Mouse (Mus musculus) adrenal gland, adult 2 months (tissue): ENCODE results near the gene Adat3. TPM values are rescaled to one million over a fixed set of nuclear protein-coding genes. Genes with fewer than 3 reads are reported as not detected.
A peak's percentile ranks its signal among the peaks of the same experiment; 100 is the strongest.

Experiments
- DNase-seq: peaks from one replicate; pipeline ENCODE4 v3.0.0; 2021
- long read RNA-seq: library from polyadenylated mRNA; stranded (forward); transcript quantifications from one replicate; pipeline ENCODE4 v2.0.0, GENCODE M21; 2021
- polyA plus RNA-seq: library from polyadenylated mRNA; depleted of rRNA; stranded (reverse); fragments of >200 nt; gene quantifications from 2 replicates; pipeline ENCODE4 v1.2.3, GENCODE M21; 2012; rRNA removed
- total RNA-seq, 2 experiments: library from RNA; stranded (reverse); gene quantifications; 2 replicates each; pipeline ENCODE4 v1.2.3; 2021

The Adat3 gene
- total RNA-seq (1 to 10 TPM; 2.0 to 4.0 TPM), polyA plus RNA-seq (31.5 and 33.0 TPM in 2 replicates)
- long read RNA-seq, partial matches to known transcripts: 0 of 2 reads
- long read RNA-seq, other reads (novel, unspliced or antisense): 0 of 2 reads

DNA sequence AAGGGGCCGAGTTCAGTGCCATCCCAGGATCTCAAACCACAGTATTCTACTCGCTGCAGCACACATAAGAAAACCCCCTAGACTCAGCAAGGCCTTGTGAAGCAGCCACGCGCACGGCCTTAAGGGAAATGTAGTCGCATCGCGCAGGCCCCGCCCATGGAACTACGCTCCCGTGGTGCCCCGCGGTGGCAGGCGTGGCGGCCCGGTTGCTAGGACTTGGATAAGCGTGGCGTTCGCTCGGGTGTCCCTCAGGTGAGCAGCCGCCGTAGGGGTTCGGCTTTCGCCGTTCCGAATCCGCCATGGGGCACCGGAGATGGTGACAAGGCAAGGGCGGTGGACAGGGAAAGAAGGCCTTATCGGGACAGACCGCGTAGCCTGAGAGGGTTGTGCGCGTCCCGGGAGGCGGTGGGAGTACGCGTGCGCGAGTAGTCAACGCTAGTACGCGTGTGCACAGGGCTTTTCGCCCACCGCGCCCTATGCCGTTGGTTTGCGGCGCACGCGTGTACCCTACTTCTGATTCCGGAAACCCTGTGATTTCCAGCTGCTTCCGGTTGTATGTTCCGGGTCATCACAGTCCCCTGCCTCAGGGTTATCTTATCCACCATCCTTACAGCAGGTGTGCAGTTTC lies at the start of gene Adat3, which contains the start of gene Scamp4:
Gene Adat3, plus strand, starts transcription at position 183 of the 628 bp plus-strand sequence.
Gene Scamp4, plus strand, starts transcription at position 175 of the 628 bp plus-strand sequence.
- DNase-seq: peak; percentile 97

DNA sequence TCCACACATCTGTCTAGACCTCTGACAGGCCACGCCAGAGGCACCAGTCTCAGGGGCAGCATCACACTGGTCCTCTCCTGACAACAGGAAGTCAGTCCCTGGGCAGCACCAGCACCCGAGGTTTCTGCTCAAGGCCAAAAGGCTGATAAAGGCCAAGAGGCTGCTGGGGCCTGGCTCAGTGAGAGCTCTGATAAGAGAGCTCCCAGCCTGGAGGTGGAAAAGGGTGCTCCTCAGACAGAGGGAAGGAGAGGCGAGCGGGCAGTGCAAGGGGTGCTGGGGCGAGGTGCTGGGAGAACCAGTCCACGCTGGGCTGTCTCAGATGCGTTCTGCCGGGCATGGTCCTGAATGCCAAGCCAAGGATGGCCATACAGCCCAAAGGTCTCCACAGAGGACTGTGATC lies 49.1 kb upstream of the Adat3 start:
- peak; percentile 50 for DNase-seq

DNA sequence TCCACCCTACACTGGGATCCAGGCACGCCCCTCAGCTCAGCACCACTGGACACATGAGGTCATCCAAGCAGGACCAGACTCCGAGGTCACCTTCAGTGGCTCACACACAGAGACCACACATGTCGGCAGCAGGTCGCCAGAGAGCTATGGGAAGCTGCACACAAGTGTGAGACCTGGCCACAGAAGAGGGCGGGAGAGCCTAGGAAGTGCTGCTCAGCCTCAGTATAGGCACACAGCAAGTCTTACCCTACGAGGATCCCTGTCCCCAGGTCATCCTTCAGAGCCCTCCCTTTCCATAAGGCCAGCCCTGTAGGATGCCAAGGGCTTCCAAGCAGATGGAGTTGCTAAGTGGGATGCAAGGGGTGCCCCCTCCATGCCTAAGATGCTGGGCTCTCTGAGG lies 48.7 kb upstream of the Adat3 start:
- DNase-seq: no peak

DNA sequence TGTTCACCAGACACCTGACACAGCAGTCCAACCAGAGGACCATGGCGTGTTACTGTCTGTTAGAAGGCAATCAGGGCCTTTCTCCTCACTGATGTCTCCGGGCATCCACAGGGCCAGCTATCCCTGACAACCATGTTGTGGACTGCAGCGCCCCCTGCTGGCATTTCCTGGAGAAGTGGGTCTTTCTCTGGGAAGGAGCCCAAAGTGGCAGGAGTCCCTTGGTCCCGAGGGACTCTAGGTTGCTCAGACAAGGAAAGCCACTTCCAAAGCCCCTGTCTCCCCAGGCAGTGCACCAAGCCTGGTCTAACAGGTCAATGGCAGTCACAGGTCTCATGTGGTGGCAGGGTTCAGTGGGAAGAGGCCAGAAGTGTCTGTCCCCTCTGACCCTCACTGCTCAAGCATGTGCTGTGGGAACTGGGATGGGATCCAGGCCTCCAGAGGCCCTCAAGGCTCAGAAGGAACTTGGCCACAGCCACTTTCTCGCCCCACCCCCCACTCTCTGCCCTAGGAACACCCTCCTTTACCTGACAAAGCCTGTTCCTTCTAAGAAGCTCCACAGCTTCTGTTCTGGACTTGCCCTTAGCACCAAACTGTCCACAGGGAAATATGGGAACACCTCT lies 45.2 kb upstream of the Adat3 start:
- peak; percentile 86 for DNase-seq

DNA sequence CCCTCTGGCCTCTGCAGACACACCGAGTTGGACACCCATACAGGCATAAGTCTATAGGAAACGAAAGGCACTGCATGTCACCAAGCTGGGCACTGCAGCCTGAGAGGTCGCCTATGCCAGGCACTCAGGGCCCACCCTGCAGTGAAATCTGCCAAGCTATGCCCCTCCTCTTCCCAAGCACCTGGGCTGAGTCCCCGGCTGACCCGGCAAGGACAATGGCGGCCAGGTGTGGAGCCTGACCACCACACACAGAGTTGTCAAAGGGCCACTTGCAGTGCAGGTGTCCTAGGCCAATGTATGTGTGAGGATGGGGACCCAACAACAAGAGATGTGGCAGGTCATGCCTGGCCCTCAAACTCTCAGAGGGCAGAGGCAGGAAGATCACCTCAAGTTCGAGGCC lies 43.2 kb upstream of the Adat3 start:
- no peak for DNase-seq

DNA sequence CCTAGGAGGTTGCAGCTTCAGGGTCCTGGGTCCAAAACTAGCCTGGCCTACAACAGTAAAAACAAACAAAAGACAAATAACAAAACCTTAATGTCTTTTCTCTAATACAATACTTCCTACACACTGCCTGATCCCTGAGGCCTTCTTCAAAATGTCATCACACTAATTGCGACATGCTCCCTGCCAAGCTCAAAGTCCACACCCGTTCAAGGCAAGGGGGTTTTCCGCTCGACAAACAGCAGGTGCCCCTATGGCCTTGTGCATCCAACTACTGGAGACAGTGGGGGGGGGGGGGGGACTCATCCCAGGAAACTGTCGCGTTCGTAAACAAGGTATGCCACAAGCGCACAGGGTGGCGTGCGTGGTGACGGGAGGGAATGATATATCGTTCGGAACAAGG lies 42.1 kb upstream of the Adat3 start:
- DNase-seq: no peak

DNA sequence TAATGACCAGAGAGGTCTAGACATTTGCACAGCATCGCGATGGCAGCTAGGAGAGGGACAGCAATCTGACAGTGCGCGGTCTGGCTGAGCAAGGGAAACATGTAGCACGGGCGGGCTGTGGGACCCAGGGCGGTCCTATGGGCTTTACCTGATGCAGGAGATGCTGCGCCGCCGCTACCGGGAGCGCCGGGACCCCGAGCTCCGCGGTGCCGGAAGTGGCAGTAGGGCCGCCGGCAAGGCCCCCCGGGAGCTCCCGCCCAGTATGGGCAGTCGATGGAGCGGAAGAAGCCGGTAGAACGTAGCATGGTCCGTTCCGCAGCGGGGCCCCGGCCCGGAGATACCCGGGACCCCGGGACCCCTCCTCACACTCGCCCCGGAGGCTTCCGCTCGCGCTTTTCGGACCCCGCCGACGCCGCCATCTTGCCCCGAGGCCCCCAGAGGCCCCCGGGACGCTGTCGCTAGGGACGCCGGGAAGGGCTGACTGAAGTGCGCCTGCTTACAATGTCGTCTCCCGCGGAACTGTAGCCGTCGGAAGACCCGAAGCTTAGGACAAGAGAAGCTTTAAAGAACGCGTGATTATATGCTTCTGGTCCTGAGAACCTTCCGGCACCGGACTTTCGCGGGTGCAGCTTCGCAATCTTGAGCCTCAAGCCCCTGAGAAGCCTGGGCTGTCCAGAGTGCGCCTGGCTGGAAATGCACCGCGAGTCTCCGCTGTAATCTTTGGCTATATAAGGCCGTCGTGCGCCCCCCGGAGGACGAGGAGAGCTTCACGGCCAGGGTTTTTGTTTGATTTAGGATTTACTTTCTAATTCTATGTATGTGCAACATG lies 41.4 kb upstream of the Adat3 start, which contains the start of gene Rexo1:
Gene Rexo1, minus strand, starts transcription at position 445 of the 829 bp plus-strand sequence.
- DNase-seq: peak; percentile 94

DNA sequence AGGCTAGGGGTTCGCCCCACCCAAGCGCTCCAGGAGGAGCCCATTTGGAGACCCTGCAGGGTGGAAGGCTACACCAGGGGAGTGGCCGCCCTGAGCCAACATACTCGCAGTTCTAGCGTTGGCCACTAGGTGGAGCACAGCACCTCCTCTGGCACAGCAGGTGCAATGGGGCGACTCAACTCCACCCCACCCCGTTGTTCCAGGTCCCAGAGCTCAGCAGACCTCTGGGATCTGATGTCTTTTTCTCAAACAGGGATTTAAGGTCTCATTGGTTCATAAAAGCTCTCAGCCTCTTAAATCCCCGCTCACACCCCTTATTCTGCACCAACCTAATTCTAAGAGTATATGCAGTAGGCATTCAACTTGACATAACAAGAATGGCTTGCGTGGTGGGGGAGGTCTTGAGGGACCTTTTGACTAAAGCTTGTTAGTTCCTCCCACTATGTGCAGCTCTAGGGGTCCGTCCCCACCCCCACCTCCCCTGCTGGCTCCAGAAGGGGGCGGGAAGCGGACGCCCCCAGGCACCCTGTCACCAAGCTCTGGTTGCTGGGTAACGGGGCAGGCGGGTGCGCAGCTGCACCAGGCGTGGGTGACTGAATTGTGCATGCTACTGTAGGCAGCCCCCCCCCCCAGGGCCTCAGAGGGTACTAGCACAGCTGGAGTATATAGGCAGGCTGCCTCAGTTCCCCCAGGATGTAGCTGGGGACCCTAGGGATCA lies 36.1 kb upstream of the Adat3 start:
- DNase-seq: peak; percentile 84

DNA sequence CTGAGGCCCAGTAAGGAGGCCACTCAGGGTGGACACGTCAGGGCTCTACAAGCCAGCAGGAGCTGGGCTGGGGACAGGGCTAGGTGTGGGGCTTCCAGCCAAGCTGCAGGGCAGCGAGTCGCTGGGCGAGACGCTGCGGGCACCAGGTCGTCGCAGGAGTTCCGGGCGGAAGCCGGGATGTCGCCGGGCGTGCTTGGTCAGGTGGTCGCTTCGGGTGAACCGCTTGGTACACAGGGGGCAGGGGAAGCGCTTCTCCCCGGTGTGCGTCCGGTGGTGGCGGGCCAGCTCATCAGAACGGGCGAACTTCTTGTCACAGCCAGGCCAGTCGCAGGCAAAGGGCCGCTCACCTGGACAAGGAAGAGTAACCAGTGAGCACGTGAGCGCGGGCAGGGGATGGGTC lies 33.8 kb upstream of the Adat3 start:
- DNase-seq: no peak

DNA sequence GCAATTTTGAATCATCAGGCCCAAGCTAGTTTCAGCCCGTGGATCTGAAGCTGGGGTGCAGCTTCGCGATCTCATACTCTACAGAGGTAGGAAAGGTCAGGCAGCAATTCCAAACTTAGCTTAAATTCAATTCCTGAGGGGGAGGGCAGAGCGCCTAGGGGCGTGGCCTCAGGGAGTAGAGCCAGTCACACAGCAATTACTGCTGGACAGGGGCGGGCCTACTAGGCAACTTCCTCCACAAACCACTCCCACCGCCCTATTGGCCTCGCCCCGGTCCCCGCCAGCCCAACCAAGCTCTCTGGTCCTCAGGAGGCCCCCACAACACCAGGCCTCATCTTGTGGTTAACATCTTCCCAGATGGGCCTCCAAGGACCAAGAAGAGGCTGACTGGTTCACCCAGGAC lies 33.0 kb upstream of the Adat3 start:
- peak; percentile 74 for DNase-seq

DNA sequence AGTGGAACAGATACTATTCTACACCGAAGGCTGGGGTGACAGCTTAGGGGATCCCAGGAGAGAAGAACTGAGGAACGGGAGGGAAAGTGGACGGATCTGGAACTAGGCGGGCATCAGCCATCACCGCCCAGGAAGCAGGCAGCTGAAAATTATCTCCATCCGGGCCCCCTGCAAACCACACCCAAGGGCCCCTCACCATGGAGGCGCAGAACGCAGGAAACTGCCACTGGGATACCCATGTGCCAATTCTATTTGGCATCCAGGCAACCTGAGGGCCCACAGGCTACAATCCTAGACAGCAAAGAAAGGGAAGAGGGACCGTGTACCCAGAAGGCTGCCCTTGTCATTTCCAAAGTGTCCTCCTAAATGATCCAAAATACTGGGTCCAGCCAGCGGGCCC lies 32.3 kb upstream of the Adat3 start:
- no peak for DNase-seq

DNA sequence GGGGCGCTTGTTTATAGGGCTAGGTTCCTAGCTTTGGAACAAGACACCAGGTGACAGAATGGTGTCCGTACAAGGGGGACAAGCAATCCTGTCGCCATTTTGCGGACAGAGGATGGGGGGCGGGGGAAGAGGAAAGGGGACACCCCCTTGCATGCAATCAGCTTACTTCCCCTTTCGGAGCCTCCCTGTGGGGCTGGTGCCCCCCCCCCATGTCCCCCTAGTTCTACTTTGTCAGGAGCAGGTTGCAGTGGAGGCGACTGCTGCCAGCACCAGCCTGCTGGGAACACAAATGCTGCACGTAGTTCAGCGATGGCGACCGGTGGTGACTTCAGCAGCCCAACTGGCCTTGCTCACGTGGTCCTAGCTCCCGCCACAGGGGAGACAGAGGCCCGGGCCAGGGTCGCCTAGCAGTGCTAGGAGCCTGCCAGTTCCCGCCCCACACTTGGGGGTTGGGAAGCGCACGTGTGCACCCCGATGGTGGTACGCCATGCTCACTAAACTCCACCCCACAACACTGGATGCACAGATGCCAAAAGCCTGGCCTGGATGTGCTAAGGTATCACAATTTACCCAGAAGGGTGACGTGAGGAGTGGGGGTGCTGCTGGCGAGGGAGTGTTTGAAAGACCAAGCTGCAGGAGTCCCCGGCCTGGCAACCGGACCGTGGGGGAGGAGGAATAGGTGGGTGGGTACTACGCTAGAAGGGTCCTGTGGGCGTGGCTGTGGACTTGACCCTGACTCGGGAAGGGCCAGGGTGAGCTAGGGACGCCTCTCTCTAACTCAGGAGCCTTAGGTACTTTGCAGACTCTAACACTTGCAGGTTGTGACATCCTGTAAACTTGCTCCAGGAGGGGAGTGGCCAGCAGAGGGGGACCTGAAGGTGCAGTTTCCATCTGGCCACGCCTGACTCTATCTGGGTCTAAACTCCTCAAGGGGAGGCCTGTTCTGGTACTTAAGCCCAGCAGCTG lies 31.5 kb upstream of the Adat3 start:
- no peak for DNase-seq

DNA sequence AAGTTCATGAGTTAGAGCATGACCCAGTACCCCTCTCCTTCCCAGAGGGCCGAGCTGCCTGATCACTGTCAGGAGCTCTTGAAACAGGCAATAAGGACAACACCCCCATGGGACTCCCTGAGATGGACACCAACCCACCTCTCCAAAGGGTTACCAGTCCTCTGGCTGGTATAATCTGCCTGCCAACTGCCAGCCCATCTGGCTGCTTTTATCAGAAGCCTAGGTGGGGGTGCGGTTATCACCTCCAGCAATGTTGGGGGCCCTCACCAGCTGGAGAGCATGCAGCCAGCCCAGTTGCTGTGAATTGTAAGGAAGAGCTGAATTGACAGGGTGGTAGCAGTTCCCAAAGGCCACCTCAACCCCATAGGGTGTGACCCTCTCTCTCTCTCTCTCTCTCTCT lies 30.2 kb upstream of the Adat3 start:
- no peak for DNase-seq

DNA sequence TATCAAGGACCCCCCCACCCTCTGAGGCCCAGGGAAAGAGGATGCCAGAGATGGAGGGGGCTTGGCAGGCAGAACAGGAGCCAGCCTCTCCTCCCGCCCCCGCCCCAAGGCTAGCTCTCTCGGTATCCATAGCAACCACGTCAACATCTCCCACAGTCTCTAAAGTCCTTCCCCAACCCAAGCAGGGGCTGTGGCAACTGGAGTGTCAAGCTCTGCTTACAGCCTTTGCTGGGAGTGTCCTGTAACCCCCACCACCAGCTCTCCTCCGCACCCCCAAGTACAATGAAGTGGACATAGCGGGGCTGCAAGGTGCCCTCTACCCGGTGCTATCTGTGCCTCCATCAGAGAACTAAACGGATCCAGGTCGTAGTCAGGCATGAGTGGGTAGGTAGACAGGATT lies 28.7 kb upstream of the Adat3 start:
- DNase-seq: no peak

DNA sequence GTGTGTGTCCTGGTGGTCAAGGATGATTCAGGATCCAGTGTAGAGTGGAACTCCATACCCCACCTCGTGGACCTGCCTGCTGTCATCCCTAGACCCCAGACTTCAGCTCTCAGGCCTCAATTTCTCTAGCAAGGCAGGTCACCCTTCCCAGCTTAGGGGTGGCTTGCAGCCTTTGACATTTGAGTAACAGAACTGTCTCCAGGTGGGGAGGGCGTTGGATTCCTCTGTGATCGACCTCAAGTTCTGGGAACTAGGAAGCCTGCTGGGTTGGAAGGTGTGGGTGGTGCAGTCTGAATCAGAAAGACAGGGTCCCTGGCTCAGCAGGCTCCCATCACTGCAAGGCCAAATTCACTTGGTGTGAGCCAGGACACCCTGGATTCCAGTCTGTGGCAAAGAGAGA lies 27.8 kb upstream of the Adat3 start:
- DNase-seq: no peak

DNA sequence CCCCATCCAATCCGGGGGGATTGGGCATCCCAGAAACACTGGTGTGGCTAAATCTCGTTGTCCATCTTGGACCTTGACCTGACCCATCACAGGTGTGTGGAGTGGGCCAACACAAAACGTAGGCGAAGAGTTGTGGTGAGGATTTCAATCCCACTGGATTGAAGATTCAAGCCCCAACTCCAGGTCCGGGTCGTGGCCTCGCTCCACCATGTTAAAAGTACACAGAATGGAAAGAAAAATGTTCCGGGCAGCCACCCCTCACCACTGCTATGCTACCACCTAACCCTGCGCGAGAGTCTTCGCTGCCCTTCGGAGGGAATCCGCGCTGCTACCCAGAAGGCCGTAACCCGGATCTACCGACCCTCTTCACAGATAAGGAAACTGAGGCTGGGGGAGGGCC lies 26.8 kb upstream of the Adat3 start:
- DNase-seq: no peak

DNA sequence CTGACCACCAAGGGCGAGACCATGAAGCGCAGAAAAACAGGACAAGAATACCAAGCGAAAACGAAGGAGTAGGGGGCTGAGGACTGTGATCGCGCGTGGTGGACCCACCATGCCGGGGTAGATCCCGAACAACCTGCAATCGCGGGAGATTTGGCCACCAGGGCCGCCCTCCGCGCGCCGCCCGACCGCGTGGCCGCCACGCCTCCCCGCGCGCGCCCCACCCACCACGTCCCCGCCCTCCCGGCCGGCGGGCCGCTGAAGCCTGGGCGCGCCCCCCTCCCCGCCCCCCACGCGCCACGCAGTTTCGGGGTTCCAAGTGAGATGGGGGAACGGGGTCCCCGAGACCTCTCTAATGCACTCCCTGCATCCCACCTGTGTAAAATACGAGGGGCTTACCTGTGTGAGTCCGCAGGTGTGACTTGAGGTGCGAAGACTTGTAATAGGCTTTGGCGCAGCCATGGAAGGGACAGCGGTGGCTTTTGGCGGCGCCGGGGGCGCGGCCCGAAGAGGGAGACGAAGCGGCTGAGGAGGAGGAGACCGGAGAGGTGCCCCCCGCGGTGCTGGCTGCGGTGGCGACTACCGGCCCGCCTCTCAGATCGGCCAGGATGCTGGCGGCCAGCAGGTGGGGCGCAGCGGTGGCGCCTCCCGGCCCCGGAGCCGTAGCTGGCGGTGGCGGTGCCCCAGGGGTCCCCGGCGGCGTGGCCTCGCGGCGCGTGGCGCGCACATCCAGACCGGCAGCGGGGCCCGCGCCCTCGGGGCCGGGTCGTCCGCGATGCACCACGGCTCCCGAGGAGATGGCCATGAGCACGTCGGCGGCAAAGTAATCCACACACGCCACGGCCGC lies 26.1 kb upstream of the Adat3 start:
- DNase-seq: peak; percentile 79

DNA sequence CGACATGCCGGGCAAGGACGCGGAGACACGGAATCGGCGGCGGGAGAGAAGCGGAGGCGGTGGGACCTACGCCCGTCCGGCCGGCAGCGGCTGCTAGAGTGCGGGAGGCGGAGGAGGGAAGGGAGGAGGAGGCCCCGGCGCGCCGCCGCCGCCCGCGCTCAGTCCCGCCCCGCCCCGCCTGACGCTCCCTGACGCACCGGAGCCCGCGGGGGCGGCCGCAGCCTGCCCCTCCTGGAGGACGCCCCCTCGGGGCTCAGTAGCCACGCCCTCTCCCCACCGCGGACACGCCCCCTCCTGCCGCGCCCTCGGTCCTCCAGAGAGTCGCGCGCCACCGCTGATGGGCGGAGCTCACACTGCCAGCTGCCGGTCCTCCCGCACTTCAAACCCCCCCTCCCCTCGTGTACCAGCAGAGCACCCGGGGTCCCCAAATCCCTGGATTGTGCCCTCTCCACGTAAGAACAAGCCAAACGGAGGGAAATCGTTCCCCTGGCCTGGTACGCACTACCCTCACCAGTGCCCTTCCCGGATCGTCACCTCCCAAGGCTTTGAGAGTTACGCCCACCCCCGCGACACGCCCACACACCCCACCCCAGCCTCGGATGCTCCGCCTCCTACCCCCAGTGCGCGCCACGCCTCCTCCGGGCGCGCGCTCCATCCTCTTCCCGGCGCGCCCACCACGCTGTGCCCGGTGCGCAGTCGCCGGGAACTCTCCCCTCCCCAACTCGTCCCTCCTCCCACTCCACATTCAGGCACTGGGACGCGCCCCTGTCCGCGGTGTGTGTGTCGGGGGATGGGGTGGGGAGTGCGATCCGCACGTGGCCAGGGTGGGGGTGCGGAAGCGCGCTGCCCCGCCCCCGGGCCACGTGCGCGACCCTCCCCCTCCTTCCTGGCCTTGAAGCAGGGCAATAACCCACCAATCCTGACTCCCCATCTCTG lies 25.2 kb upstream of the Adat3 start, which contains the start of gene Klf16:
Gene Klf16, minus strand, starts transcription at position 127 of the 936 bp plus-strand sequence.
- peak; percentile 100 for DNase-seq
